Mouse (Mus musculus): Measurements from ENCODE around the gene Atrnl1. TPM values are rescaled to one million over a fixed set of nuclear protein-coding genes. Genes with fewer than 3 reads are reported as not detected.

Gene Atrnl1
- polyA plus RNA-seq, 1 experiment from 2014 or later, result 7.0 TPM

DNA sequence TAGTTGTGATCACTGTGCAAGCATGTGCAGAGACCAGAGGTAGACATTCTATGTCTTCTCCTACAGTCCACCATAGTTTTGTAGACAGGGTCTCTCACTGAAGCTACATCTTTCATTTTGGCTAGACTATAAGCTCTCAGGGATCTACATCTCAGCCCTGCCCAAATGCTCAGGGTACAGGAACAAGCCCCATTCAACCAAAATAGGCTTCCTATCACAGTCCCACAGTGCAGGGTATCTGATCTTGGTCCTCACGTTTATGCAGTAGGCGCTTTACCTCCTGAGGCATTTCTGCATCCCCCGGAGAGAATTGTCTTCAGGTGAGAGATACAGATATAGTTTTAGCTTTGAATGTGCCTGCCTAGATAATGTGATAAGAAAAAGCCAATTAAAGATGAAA lies 346.5 kb downstream of the Atrnl1 start:
- Histone ChIP-seq H3K4me2 (no peak overlapping the region), H3K4me3 (replicated peaks) (no peak overlapping the region), H3K9me3 (replicated peaks) (no peaks in the 10 kb centered on the region), H3K36me3 (no peaks in the 10 kb centered on the region), H3K4me1 (no peaks in the 10 kb centered on the region), H3K9ac (replicated peaks) (no peak overlapping the region), H3K27me3 (replicated peaks) (no peaks in the 10 kb centered on the region), H3K27ac (replicated peaks) (no peak overlapping the region)
- WGBS, result 95% methylated on average over 3 of the region's 3 CpGs
- no peak for ATAC-seq (ENCODE audit: low FRiP score)

DNA sequence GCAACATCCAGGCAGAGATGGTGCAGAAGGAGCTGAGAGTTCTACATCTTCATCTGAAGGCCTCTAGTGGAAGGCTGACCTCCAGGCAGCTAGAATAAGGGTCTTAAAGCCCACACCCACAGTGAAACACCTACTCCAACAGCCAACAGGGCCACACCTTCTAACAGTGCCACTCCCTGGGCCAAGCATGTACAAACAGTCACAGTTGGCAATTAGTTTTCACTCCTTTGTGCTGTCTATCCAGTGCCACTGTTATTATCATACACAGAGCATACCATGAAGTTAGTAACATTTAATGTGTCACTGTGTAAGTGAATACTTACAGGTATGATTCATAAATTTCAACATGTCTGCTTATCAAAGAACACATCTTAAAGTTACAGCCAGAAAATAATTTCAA lies 347.3 kb downstream of the Atrnl1 start:
- Histone ChIP-seq H3K4me2 (no peak overlapping the region), H3K4me1 (no peaks in the 10 kb centered on the region)

DNA sequence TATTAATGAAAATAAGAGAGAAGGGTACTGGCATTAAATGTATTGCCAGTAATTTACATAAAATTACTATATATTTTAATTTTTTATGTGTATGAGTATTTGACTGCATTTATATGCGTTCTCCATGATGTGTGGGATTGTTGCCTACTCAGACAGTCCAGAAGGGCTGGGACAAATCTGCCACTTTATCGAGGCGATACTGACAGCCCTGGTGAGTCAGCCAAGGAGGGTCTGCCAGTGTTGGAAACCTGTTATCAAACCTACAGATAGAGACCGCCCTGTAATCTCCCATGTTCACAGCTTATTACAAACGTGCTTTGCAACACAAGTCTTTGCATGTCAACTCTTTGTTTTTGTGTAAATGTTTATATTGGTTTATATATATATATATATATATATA lies 347.9 kb downstream of the Atrnl1 start:
- H3K9ac ChIP-seq (replicated peaks), result no peak overlapping the region
- H3K9me3 ChIP-seq (replicated peaks), result no peaks in the 10 kb centered on the region
- H3K4me2 ChIP-seq, result no peak overlapping the region
- WGBS, result 82% methylated on average over 5 of the region's 5 CpGs
- no peaks in the 10 kb centered on the region for H3K36me3 ChIP-seq
- no peaks in the 10 kb centered on the region for H3K4me1 ChIP-seq
- no peaks in the 10 kb centered on the region for H3K27me3 ChIP-seq (replicated peaks)
- ATAC-seq (ENCODE audit: low FRiP score), result no peak
- no peak overlapping the region for H3K27ac ChIP-seq (replicated peaks)
- H3K4me3 ChIP-seq (replicated peaks), result no peak overlapping the region

More for the DNA sequence above, 347.3 kb downstream of the Atrnl1 start:
- no peak for ATAC-seq (ENCODE audit: low FRiP score)
- H3K9me3 ChIP-seq (replicated peaks), result no peaks in the 10 kb centered on the region
- H3K9ac ChIP-seq (replicated peaks), result no peak overlapping the region
- no peak overlapping the region for H3K4me3 ChIP-seq (replicated peaks)
- H3K27ac ChIP-seq (replicated peaks), result no peak overlapping the region
- H3K27me3 ChIP-seq (replicated peaks), result no peaks in the 10 kb centered on the region
- H3K36me3 ChIP-seq, result no peaks in the 10 kb centered on the region

DNA sequence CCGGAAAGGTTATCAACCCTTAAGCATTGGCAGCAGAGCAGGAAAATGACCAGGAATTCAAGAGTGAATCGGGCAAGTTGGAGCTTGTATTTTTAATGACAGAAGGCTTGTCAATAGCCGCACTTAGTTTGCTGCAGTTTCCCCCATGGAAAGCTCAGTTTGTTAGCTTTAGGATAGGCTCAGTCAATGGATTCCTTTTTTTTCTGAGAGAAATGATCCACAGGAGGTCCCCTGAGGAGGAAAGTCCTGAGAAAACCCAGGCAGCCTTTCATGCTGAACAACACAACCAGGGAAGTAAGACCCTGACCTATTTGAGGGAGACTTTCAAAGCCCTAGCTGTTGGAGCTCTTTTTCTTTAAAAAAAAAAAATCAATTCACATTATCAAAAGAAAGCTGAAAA lies 350.5 kb downstream of the Atrnl1 start:
- no peak overlapping the region for H3K4me3 ChIP-seq (replicated peaks)
- H3K36me3 ChIP-seq, result no peaks in the 10 kb centered on the region
- H3K4me2 ChIP-seq, result no peak overlapping the region
- WGBS, result 29% methylated on average over 3 of the region's 3 CpGs
- H3K9me3 ChIP-seq (replicated peaks), result no peaks in the 10 kb centered on the region
- H3K9ac ChIP-seq (replicated peaks), result no peak overlapping the region
- no peak for ATAC-seq (ENCODE audit: low FRiP score)
- no peaks in the 10 kb centered on the region for H3K4me1 ChIP-seq
- no peak overlapping the region for H3K27ac ChIP-seq (replicated peaks)
- no peaks in the 10 kb centered on the region for H3K27me3 ChIP-seq (replicated peaks)

DNA sequence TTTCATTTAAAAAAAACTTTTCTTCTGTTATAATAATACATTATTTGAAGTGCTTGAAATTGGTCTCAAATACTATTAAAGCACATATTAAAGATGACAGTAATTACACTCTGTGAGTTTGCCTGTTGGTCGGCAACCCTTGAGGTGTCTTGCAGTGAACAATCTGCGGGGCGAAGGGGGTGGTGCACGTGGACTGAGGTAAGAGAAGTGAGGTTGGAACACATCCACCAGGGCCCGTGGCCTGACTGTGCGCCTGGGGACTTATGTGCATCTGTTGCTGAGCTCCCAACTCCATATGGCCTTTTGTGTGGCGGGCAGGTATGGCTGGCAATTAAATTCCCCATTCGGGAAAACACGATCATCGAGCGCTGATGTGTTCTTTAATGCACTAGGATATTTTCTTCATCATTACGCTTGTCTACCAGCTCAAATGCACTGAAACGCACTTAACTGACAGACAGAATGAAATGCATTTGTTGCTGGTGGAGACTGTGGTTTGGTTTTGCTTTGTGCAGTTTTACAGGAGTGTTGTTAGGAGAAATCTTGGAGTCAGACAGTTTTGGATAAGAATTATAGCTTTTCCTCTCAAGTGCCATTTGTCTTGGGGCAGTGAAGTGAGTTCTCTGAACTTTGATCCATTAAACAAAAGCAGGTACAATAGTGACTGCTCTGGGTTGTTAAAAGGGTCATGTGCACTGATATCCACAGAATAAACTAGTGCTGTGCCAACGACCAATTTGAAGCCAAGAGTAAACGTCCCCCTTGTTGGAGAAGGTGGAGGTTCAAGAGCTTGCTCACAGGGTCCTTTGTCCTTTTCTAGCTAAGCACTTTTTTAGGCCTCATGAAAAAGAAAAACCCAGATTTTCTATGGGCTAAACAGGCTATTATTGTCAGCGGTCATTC lies 351.2 kb downstream of the Atrnl1 start:
- ATAC-seq (ENCODE audit: low FRiP score), result no peak
- Histone ChIP-seq H3K4me3 (replicated peaks) (no peak overlapping the region), H3K9me3 (replicated peaks) (no peaks in the 10 kb centered on the region), H3K9ac (replicated peaks) (no peak overlapping the region), H3K4me1 (no peaks in the 10 kb centered on the region), H3K4me2 (no peak overlapping the region), H3K27me3 (replicated peaks) (no peaks in the 10 kb centered on the region), H3K36me3 (no peaks in the 10 kb centered on the region), H3K27ac (replicated peaks) (no peak overlapping the region)
- WGBS, result 43% methylated on average over 16 of the region's 16 CpGs

DNA sequence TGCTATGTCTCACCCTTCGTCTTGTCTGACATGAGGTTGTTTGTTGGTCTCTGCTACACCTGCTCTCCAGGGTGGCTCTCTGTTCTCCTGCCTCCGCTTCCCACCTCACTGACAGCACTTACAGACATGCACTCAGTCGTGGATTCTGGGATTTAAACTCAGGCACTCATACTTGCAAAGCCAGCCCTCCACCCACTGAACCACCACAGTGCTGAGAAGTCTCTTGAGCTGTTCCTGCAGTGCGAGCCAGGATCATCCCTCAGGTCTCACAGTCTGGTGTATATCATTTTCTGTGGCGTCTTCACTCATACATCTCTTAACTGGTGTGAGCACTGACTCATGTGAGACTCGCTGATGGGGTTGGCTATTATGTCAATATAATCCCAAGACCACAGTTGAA lies 353.0 kb downstream of the Atrnl1 start:
- H3K4me1 ChIP-seq, result no peaks in the 10 kb centered on the region
- H3K27ac ChIP-seq (replicated peaks), result no peak overlapping the region
- no peak for ATAC-seq (ENCODE audit: low FRiP score)
- WGBS, result 88% methylated on average over 6 of the region's 6 CpGs
- no peak overlapping the region for H3K4me3 ChIP-seq (replicated peaks)
- no peak overlapping the region for H3K9ac ChIP-seq (replicated peaks)
- no peaks in the 10 kb centered on the region for H3K27me3 ChIP-seq (replicated peaks)
- no peaks in the 10 kb centered on the region for H3K9me3 ChIP-seq (replicated peaks)
- no peaks in the 10 kb centered on the region for H3K36me3 ChIP-seq
- H3K4me2 ChIP-seq, result no peak overlapping the region

DNA sequence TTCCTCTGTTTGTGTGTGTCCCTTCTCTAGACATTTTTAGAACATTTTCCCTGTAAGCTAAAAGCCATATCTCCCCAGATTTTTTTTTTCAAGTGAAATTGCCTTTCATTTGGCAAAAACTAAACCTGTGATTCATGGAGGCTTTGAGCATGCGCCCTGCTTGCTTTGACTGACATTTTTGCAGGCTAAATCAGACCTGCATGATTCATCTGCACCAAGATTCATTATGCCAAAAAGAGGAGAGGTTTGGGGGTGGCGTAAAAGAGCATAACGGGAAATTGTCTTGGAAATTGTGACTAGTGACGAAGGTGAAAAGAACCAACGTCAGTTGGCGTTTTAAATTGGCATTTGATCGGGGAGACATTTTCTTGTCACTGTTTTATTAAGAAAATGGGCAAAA lies 358.9 kb downstream of the Atrnl1 start:
- Histone ChIP-seq H3K4me2 (no peak overlapping the region), H3K9ac (replicated peaks) (no peak overlapping the region), H3K9me3 (replicated peaks) (no peaks in the 10 kb centered on the region), H3K4me1 (no peaks in the 10 kb centered on the region), H3K27ac (replicated peaks) (no peak overlapping the region), H3K27me3 (replicated peaks) (no peaks in the 10 kb centered on the region), H3K36me3 (no peaks in the 10 kb centered on the region), H3K4me3 (replicated peaks) (no peak overlapping the region)
- WGBS, result 88% methylated on average over 7 of the region's 7 CpGs
- ATAC-seq (ENCODE audit: low FRiP score), result no peak

DNA sequence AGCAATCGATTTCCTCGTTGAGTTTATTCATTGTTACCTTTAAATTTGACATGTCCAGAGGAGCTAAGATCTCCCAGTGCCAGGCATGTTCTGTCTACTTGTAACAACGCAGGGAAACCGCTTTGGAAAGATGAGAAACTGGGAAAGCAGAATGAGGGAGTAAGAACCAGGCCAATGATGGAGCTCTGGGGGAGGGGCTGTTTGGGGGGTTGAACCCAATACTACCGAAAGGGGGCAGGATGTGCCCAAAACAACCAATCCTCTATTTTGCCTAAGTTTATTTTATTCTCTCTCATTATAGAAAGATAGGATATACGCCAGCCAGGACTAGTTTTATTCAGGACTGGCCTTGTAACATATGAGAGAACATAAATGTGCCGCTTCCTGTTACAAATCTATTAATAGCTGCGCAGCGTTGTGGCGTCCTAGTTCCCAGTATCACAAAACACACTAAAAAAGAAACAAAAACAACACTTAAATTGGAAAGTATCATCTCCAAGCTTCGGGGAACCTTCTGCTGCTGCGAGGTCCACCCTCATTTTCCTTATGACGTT lies 359.6 kb downstream of the Atrnl1 start:
- no peak overlapping the region for H3K4me2 ChIP-seq
- no peaks in the 10 kb centered on the region for H3K36me3 ChIP-seq
- no peak for ATAC-seq (ENCODE audit: low FRiP score)
- no peaks in the 10 kb centered on the region for H3K9me3 ChIP-seq (replicated peaks)
- H3K4me3 ChIP-seq (replicated peaks), result no peak overlapping the region
- 87% methylated on average over 13 of the region's 13 CpGs for WGBS
- no peak overlapping the region for H3K27ac ChIP-seq (replicated peaks)
- no peaks in the 10 kb centered on the region for H3K4me1 ChIP-seq
- no peaks in the 10 kb centered on the region for H3K27me3 ChIP-seq (replicated peaks)
- no peak overlapping the region for H3K9ac ChIP-seq (replicated peaks)

DNA sequence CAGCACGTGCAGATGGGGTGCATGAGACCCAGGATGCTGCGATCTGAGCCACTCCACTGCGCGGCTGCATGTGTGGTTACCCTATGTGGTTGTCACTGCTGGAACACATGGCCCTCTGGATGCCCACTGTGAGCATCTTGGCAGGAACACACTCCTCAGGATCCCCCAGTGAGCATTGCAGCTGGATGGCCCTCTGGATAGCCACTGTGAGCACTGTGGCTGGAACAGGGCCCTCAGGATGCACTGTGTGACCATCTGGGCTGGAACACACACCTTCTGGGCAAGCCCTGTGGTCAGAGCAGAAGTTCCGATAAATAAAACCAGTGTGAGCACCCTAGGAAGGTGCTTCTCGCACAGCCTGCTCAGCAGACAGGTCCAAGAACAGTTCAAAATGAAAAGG lies 364.4 kb downstream of the Atrnl1 start:
- 84% methylated on average over 6 of the region's 6 CpGs for WGBS
- Histone ChIP-seq H3K27me3 (replicated peaks) (no peaks in the 10 kb centered on the region), H3K27ac (replicated peaks) (no peak overlapping the region), H3K9ac (replicated peaks) (no peak overlapping the region), H3K4me1 (no peaks in the 10 kb centered on the region), H3K4me3 (replicated peaks) (no peak overlapping the region), H3K9me3 (replicated peaks) (no peaks in the 10 kb centered on the region), H3K4me2 (no peak overlapping the region), H3K36me3 (0 out of 2 replicates have a peak, but pooled peaks cover 7% of the 10 kb centered on the region)
- ATAC-seq (ENCODE audit: low FRiP score), result no peak

DNA sequence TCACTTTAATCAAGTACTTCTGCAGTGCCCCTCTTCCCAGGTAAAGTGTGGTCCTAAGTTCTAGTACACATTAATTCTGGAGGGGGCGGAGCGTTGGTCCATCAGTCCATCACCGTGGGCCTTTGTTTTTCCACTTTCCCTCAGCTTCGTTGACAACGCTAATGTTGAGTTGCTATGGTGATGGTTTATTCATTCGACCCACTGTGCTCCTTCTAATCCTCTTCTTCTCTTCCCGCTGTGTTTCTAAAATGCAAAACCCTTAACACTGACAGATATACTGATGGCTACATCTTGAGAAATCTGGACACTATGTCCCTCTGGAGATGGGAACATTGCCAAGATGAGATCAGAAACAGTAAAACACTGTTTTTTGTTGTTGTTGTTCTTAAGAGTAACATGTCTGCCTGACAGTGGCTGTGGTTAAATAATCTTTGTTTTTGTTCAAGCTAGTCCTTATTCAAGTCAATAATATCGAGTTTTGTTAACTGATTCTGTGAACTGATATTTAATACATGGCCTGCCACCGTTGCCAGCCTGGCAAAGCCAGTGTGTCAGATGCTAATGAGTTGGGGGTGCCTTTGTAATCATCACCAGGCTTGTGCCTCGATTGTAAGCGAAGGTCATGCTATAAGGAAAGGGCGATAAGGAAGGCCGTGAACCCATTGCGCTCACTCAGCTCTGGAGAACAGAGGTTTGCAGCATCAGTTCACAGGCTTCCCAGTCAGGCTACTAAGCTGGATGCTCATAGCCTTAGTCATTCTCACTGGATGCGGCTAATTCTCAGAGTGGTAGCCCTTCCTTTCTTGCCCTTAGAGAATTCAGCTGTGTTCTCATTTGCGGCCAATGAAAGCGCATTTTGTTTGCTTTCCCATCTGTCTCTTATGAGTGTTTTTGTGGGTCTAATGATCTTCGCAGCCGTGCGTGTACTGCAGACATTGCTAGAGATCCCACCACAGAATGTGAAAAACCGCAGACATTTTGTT lies 375.4 kb downstream of the Atrnl1 start:
- Histone ChIP-seq H3K27ac (replicated peaks) (peak overlapping the region; percentile 37; the same call in 1 of the 2 replicates), H3K27me3 (replicated peaks) (no peaks in the 10 kb centered on the region), H3K4me1 (peaks cover 24% of the 10 kb centered on the region), H3K4me2 (no peak overlapping the region), H3K9me3 (replicated peaks) (no peaks in the 10 kb centered on the region), H3K9ac (replicated peaks) (no peak overlapping the region), H3K36me3 (no peaks in the 10 kb centered on the region), H3K4me3 (replicated peaks) (no peak overlapping the region)
- no peak; the same call in 1 of the 2 replicates for ATAC-seq (ENCODE audit: low FRiP score)
- WGBS, result 39% methylated on average over 21 of the region's 21 CpGs

DNA sequence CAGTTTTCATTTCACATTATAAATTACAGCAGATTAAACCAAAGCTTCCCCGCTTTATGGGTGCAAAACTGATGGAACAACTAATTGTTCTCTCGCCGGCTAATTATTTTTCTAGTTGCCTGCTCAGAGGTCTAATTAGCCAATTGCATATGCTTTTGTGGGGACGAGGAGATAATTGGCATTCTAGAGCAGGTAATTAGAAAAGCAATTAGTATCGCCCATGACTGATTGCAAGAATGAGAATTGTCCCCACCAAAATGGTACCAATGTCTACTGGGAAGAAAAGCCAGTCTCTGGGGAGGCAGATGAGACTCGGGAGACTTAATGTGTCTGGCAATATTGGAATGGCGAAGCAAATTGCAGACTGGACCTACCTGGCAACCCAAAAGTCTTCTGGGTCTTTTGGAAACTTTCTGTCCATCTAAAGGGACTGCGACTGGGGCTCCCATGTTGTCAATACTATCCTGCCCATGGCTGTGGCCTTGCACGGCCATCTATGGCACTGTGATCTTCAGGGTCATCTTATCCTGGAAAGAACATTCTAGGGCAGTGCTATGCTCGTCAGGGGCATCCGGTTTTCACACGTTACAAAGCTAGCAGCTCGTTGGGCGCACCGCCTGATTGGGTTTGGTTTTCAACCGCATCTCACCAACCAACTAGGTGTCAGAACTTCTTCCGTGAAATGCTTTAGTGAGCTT lies 377.0 kb downstream of the Atrnl1 start:
- 70% methylated on average over 17 of the region's 17 CpGs for WGBS
- no peaks in the 10 kb centered on the region for H3K9me3 ChIP-seq (replicated peaks)
- no peaks in the 10 kb centered on the region for H3K27me3 ChIP-seq (replicated peaks)
- H3K36me3 ChIP-seq, result no peaks in the 10 kb centered on the region
- ATAC-seq (ENCODE audit: low FRiP score), result no peak
- H3K4me3 ChIP-seq (replicated peaks), result no peak overlapping the region
- no peak overlapping the region for H3K9ac ChIP-seq (replicated peaks)
- H3K4me2 ChIP-seq, result no peak overlapping the region
- H3K4me1 ChIP-seq, result peaks cover 24% of the 10 kb centered on the region
- H3K27ac ChIP-seq (replicated peaks), result peak overlapping the region; percentile 37; the same call in 1 of the 2 replicates

Data from neural tube, embryonic 15.5 days (tissue).